Mouse (Mus musculus): ENCODE results near the gene Rab31. TPM values are rescaled to one million over a fixed set of nuclear protein-coding genes. Genes with fewer than 3 reads are reported as not detected.

Rab31 gene
- 58.6 and 64.7 TPM in 2 replicates for polyA plus RNA-seq (2016; fragmentation: Nextera tagmentation; extraction: Ambion mirVana)

- DNase-seq (ENCODE audit: extremely low spot score, low spot score) = peak; percentile 79
- Histone ChIP-seq H3K27ac (peak within 1 kb of the TSS; percentile 90), H3K36me3 (replicated peaks) (no peaks in the 10 kb centered on the region), H3K4me1 (peaks cover 50% of the 10 kb centered on the region), H3K4me3 (peak within 1 kb of the TSS; percentile 80), H3K9me3 (no peaks in the 10 kb centered on the region), H3K27me3 (ENCODE audit: poor library complexity, severe bottlenecking) (peaks cover 36% of the 10 kb centered on the region)
- WGBS = under 1% methylated on average over 73 of the region's 75 CpGs
These were observed at the start of gene Rab31 for GRCm38 (mm10) chr17:65771951-65772934. Gene Rab31 (minus strand): TSS chr17:65772752.

- no peak for DNase-seq (ENCODE audit: extremely low spot score, low spot score)
- Histone ChIP-seq H3K27ac (no peak overlapping the region), H3K27me3 (ENCODE audit: poor library complexity, severe bottlenecking) (no peaks in the 10 kb centered on the region), H3K9me3 (no peaks in the 10 kb centered on the region), H3K4me3 (no peak overlapping the region), H3K36me3 (replicated peaks) (peaks cover 95% of the 10 kb centered on the region), H3K4me1 (no peaks in the 10 kb centered on the region)
- 94% methylated on average over 5 of the region's 5 CpGs for WGBS
These were observed 47.6 kb upstream of the Rab31 start for GRCm38 (mm10) chr17:65820197-65820596.

- WGBS = 94% methylated on average over 8 of the region's 8 CpGs
- H3K4me3 ChIP-seq = no peak overlapping the region
- H3K36me3 ChIP-seq (replicated peaks) = peaks cover 97% of the 10 kb centered on the region
These were observed 41.2 kb upstream of the Rab31 start for GRCm38 (mm10) chr17:65813763-65814162.

DNA sequence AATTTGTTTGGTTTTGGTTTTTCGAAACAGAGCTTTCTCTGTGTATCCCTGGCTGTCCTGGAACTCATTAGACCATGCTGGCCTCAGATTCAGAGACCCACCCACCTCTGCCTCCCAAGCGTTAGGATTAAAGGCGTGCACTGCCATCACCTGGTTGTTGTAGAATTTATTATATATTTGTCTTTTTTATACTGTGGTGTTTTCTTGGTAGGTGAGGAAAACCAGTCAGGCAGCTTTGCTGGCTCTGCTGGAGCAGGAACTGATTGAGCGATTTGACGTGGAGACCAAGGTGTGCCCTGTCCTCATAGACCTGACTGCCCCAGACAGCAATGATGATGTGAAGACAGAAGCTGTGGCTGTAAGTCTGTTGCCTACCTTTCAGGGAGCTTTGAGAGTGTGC lies 38.5 kb upstream of the Rab31 start:
- no peaks in the 10 kb centered on the region for H3K27me3 ChIP-seq (ENCODE audit: poor library complexity, severe bottlenecking)
- H3K27ac ChIP-seq = no peak overlapping the region
- 86% methylated on average over 5 of the region's 5 CpGs for WGBS
- H3K4me3 ChIP-seq = no peak overlapping the region
- no peak for DNase-seq (ENCODE audit: extremely low spot score, low spot score)
- H3K9me3 ChIP-seq = no peaks in the 10 kb centered on the region
- H3K4me1 ChIP-seq = no peaks in the 10 kb centered on the region
- peaks cover 88% of the 10 kb centered on the region for H3K36me3 ChIP-seq (replicated peaks)

More at GRCm38 (mm10) chr17:65813763-65814162, 41.2 kb upstream of the Rab31 start:
- Histone ChIP-seq H3K27me3 (ENCODE audit: poor library complexity, severe bottlenecking) (no peaks in the 10 kb centered on the region), H3K9me3 (no peaks in the 10 kb centered on the region), H3K4me1 (no peaks in the 10 kb centered on the region), H3K27ac (no peak overlapping the region)
- no peak for DNase-seq (ENCODE audit: extremely low spot score, low spot score)

GRCm38 (mm10) chr17:65806416-65806815 lies 33.9 kb upstream of the Rab31 start:
- no peak overlapping the region for H3K4me3 ChIP-seq
- H3K9me3 ChIP-seq = no peaks in the 10 kb centered on the region
- H3K27me3 ChIP-seq (ENCODE audit: poor library complexity, severe bottlenecking) = no peaks in the 10 kb centered on the region
- peaks cover 70% of the 10 kb centered on the region for H3K36me3 ChIP-seq (replicated peaks)
- no peak for DNase-seq (ENCODE audit: extremely low spot score, low spot score)
- 91% methylated on average over 2 of the region's 2 CpGs for whole genome bisulfite sequencing
- H3K27ac ChIP-seq = no peak overlapping the region
- no peaks in the 10 kb centered on the region for H3K4me1 ChIP-seq

- no peaks in the 10 kb centered on the region for H3K4me1 ChIP-seq
- WGBS = 82% methylated on average over 4 of the region's 4 CpGs
- H3K27ac ChIP-seq = no peak overlapping the region
- H3K27me3 ChIP-seq (ENCODE audit: poor library complexity, severe bottlenecking) = no peaks in the 10 kb centered on the region
- DNase-seq (ENCODE audit: extremely low spot score, low spot score) = no peak
- peaks cover 66% of the 10 kb centered on the region for H3K36me3 ChIP-seq (replicated peaks)
- no peaks in the 10 kb centered on the region for H3K9me3 ChIP-seq
- no peak overlapping the region for H3K4me3 ChIP-seq
These were observed 33.4 kb upstream of the Rab31 start for GRCm38 (mm10) chr17:65805966-65806365.

GRCm38 (mm10) chr17:65802026-65802425 lies 29.5 kb upstream of the Rab31 start:
- H3K4me3 ChIP-seq = no peak overlapping the region
- H3K27ac ChIP-seq = no peak overlapping the region
- DNase-seq (ENCODE audit: extremely low spot score, low spot score) = no peak
- 93% methylated on average over 4 of the region's 4 CpGs for WGBS
- no peaks in the 10 kb centered on the region for H3K27me3 ChIP-seq (ENCODE audit: poor library complexity, severe bottlenecking)
- no peaks in the 10 kb centered on the region for H3K9me3 ChIP-seq
- no peaks in the 10 kb centered on the region for H3K4me1 ChIP-seq
- H3K36me3 ChIP-seq (replicated peaks) = peaks cover 31% of the 10 kb centered on the region

DNA sequence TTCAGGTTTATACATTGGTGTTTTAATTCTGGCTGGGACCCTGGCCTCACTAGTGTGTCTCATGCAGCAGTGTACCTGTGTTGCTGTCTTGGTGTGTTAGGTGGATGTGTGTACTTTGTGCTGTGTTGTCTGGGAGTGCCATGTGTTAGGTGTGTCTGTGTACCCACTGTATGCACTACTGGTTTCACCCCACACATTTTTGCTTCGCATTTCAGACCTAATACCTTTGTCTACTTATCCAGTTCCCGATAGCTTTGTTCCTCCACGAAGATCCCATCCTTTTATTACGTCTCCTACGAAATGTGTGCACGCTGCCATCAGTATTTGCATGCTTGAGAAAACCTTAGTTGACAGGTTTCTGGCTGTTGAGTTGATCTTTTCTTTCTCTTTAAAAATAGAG lies 27.9 kb upstream of the Rab31 start:
- Histone ChIP-seq H3K4me1 (no peaks in the 10 kb centered on the region), H3K27ac (no peak overlapping the region), H3K36me3 (replicated peaks) (peaks cover 27% of the 10 kb centered on the region), H3K9me3 (no peaks in the 10 kb centered on the region), H3K27me3 (ENCODE audit: poor library complexity, severe bottlenecking) (no peaks in the 10 kb centered on the region), H3K4me3 (no peak overlapping the region)
- DNase-seq (ENCODE audit: extremely low spot score, low spot score) = no peak
- whole genome bisulfite sequencing = 96% methylated on average over 6 of the region's 6 CpGs

- Histone ChIP-seq H3K27ac (no peak overlapping the region), H3K27me3 (ENCODE audit: poor library complexity, severe bottlenecking) (no peaks in the 10 kb centered on the region), H3K36me3 (replicated peaks) (peaks cover 31% of the 10 kb centered on the region), H3K4me3 (no peak overlapping the region), H3K4me1 (no peaks in the 10 kb centered on the region), H3K9me3 (no peaks in the 10 kb centered on the region)
- WGBS = 89% methylated on average over 1 of the region's 1 CpGs
- no peak for DNase-seq (ENCODE audit: extremely low spot score, low spot score)
These were observed 26.8 kb upstream of the Rab31 start for GRCm38 (mm10) chr17:65799353-65799752.

DNA sequence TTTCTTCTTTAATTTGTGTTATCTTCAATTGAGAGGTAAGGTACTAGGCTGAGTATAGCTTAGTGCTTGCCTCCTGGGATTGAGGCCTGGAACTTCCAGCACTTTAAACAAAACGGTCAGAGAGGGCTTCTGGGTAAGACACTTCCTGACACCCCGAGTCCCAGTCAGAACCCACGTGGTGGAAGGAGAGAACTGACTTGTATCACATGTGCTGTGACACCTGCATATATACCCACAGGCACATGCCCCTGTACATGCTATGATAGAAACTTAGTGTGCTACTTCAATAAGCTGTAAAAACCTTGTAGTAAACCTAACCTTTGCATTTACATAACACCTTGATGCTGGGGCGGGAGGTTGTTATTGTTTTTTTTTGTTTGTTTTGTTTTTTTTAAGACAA lies 25.9 kb upstream of the Rab31 start:
- Histone ChIP-seq H3K27me3 (ENCODE audit: poor library complexity, severe bottlenecking) (no peaks in the 10 kb centered on the region), H3K9me3 (no peaks in the 10 kb centered on the region), H3K4me1 (no peaks in the 10 kb centered on the region), H3K36me3 (replicated peaks) (peaks cover 27% of the 10 kb centered on the region), H3K4me3 (no peak overlapping the region), H3K27ac (no peak overlapping the region)
- WGBS = 83% methylated on average over 4 of the region's 4 CpGs
- DNase-seq (ENCODE audit: extremely low spot score, low spot score) = no peak

GRCm38 (mm10) chr17:65796056-65796455 lies 23.5 kb upstream of the Rab31 start:
- no peaks in the 10 kb centered on the region for H3K9me3 ChIP-seq
- no peaks in the 10 kb centered on the region for H3K4me1 ChIP-seq
- WGBS = 93% methylated on average over 7 of the region's 7 CpGs
- no peak overlapping the region for H3K4me3 ChIP-seq
- no peak for DNase-seq (ENCODE audit: extremely low spot score, low spot score)
- no peaks in the 10 kb centered on the region for H3K27me3 ChIP-seq (ENCODE audit: poor library complexity, severe bottlenecking)
- H3K27ac ChIP-seq = no peak overlapping the region
- peaks cover 18% of the 10 kb centered on the region for H3K36me3 ChIP-seq (replicated peaks)

GRCm38 (mm10) chr17:65794096-65794850 lies 21.7 kb upstream of the Rab31 start:
- Histone ChIP-seq H3K27me3 (ENCODE audit: poor library complexity, severe bottlenecking) (no peaks in the 10 kb centered on the region), H3K36me3 (replicated peaks) (peaks cover 28% of the 10 kb centered on the region), H3K9me3 (no peaks in the 10 kb centered on the region), H3K27ac (no peak overlapping the region), H3K4me3 (no peak overlapping the region), H3K4me1 (no peaks in the 10 kb centered on the region)
- no peak for DNase-seq (ENCODE audit: extremely low spot score, low spot score)
- 90% methylated on average over 13 of the region's 13 CpGs for WGBS

Measured in forebrain, embryonic 10.5 days (tissue).